Mouse (Mus musculus) ES-Bruce4 (cell line): ENCODE measurements around the gene Kank3.

Experiments used
- CTCF ChIP-seq: IDR thresholded peaks from one replicate; pipeline ENCODE4 v1.8.1; 2011; ENCODE audit warnings: low read depth, low read length
- POLR2A ChIP-seq: IDR thresholded peaks from one replicate; pipeline ENCODE4 v1.8.1; 2011; ENCODE audit warnings: low read length; ENCODE audit not compliant: insufficient read depth

DNA sequence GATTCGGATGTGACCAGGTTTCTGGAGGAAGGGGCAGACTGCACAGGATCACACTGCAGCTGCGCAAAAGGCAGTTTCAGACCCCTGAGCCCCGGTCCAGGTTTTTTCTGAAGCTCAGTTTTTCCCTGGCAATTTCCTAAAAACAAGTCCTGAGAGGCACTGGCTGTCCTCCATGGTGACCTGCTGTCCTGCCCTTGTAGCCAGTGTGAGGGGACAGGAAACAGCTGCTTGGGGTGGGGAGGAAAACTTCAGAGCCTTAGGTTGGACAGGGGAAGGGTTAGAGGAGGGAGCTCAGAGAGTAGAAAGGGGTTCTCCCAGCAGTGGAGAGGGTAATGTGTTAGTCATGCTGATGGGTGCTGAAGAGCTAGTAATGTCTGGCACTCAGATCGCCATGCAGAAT, 2.7 kb downstream of the Kank3 start:
- TF ChIP-seq CTCF (no peak), POLR2A (no peak)
